Mouse (Mus musculus) gastrocnemius, postnatal 25 days (tissue): ENCODE measurements around the gene Prps1l3. TPM values are rescaled to one million over a fixed set of nuclear protein-coding genes. Genes with fewer than 3 reads are reported as not detected.

Source experiments
- DNase-seq: peaks from one replicate; pipeline ENCODE4 v3.0.0; 2022
- total RNA-seq, 2 experiments: library from RNA; stranded (reverse); gene quantifications; 1 replicate in 1 of 2; 2 replicates in 1 of 2; pipeline ENCODE4 v1.2.3; 2021

Gene Prps1l3
- total RNA-seq, 2 experiments from 2014 or later, result 20.3 to 22.6 TPM

GRCm38 (mm10) chr12:57243671-57244495, 13.7 kb downstream of the Prps1l3 start:
- DNase-seq, result no peak

DNA sequence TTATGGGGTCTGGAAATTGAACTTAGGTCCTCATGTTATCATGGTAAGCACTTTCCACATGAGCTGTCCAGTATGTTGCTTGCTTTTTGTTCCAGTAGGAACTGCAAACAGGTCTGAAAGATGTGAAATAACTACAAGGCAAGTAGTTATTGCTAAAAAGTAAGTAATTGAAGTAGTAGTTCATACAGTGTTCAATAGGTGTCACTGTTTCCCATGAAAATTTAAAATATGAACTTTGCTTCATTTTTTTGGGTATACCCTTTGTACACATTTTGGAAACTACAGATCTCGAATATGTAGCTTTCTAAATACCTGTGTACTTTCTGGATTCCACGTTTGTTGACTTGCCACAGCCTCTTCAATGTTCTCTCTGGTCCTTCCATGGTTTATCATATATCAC, 28.4 kb downstream of the Prps1l3 start:
- no peak for DNase-seq

GRCm38 (mm10) chr12:57275456-57275855, 45.2 kb downstream of the Prps1l3 start:
- no peak for DNase-seq

- DNase-seq, result no peak
These were observed 51.2 kb downstream of the Prps1l3 start for GRCm38 (mm10) chr12:57281155-57282114.

- DNase-seq, result no peak
These were observed 55.3 kb downstream of the Prps1l3 start for GRCm38 (mm10) chr12:57285303-57286059.

Other genes with a start within 250 kb of the Prps1l3 start
- under 1 TPM; 0.27 to 0.38 TPM for gene Slc25a21, start 32.9 kb upstream of the Prps1l3 start, total RNA-seq
- gene Mipol1, start within 50 bp of the Prps1l3 start, total RNA-seq, result 1 to 10 TPM; 2.1 to 3.1 TPM